Mouse (Mus musculus) liver, adult 2 months (tissue): ENCODE data around the gene Sh3pxd2b.

Source experiments
- CTCF ChIP-seq: fragments of 200-500 bp; IDR thresholded peaks from 2 replicates; pipeline ENCODE4 v1.5.1; 2011; ENCODE audit warnings: low read depth, low read length, control low read depth
- POLR2A ChIP-seq: fragments of 200-500 bp; IDR thresholded peaks from 2 replicates; pipeline ENCODE4 v1.6.1; 2011; ENCODE audit warnings: low read length, control low read depth; ENCODE audit not compliant: insufficient read depth; ENCODE audit errors: extremely low read depth

- TF ChIP-seq CTCF: no peak
- TF ChIP-seq POLR2A: no peak
Observed at GRCm38 (mm10) chr11:32316009-32316408, 31.6 kb upstream of the Sh3pxd2b start.
